Mouse (Mus musculus) bone marrow macrophage, adult 2 months (primary cell): ENCODE results near the gene Col1a2.

ENCODE experiments used
- CTCF ChIP-seq: IDR thresholded peaks from 2 replicates; pipeline ENCODE4 v1.5.1; 2012; ENCODE audit warnings: low read depth, mild to moderate bottlenecking, low read length, moderate library complexity
- POLR2A ChIP-seq: IDR thresholded peaks from 2 replicates; pipeline ENCODE4 v1.6.1; 2012; ENCODE audit warnings: mild to moderate bottlenecking, low read depth, low read length, borderline replicate concordance

- TF ChIP-seq CTCF (no peak), POLR2A (no peak)
These were observed 58.9 kb downstream of the Col1a2 start for GRCm38 (mm10) chr6:4563477-4563876.
